Mouse (Mus musculus): ENCODE results near the gene Dlx1. TPM values are rescaled to one million over a fixed set of nuclear protein-coding genes. Genes with fewer than 3 reads are reported as not detected.
A peak's percentile ranks its signal among the peaks of the same experiment; 100 is the strongest.

Dlx1 gene
- total and polyA plus RNA-seq, 3 experiments: 0.11 to 0.27 (median 0.21) TPM

DNA sequence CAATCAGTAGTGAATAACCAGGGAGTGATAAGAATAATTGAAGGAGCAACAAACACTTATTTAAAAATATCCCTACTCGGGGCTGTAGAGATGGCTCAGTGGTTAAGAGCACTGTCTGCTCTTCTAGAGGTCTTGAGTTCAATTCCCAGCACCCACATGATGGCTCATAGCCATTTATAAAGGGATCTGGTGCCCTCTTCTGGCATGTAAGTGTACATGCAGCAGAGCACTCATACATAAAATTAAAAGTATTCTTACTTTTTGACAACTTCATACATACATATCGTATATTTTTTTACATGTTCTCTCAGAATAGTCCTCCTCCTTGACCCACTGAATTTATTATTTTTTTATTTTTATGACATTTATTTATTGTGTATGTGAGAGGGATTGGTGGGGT, 49.1 kb downstream of the Dlx1 start:
- dilution Hi-C loops (cut with MboI; ENCODE audit: extremely low pct_ligation_motif_present, extremely low pct_unique_long_range_greater_than_20kb, low sequenced_read_pairs) (no loop called here), in situ Hi-C loops (cut with MboI; ENCODE audit: low pct_ligation_motif_present, low pct_unique_long_range_greater_than_20kb, low sequenced_read_pairs) (no loop called here)
- TF ChIP-seq BHLHE40 (IDR thresholded peaks at IDR 0.05; ENCODE audit: low read depth, low read length) (no peak), RAD21 (IDR thresholded peaks at IDR 0.05; ENCODE audit: low read depth, low read length) (peak; percentile 16)
- Histone ChIP-seq H3K79me2 (replicated peaks; ENCODE audit: control insufficient read depth, extremely low read depth, insufficient read depth, poor library complexity, severe bottlenecking) (no peaks in the 10 kb centered on the region), H3K36me3 (replicated peaks in 1 of 2; ENCODE audit: control insufficient read depth in 1 of 2, insufficient read depth in 1 of 2, low read length in 1 of 2) (no peaks in the 10 kb centered on the region), H3K27me3 (replicated peaks) (peaks cover 4% of the 10 kb centered on the region), H3K4me2 (ENCODE audit: insufficient read depth, low read depth, poor library complexity, severe bottlenecking) (no peak overlapping the region), H3K9me3 (replicated peaks; ENCODE audit: low read length) (peaks cover 4% of the 10 kb centered on the region), H3K27ac (ENCODE audit: insufficient read depth, low read depth) (no peak overlapping the region), H3K4me3 (replicated peaks in 1 of 3; ENCODE audit: low read depth in 2 of 3, low read length in 2 of 3, poor library complexity in 1 of 3) (no peak overlapping the region), H3K4me1 (ENCODE audit: control insufficient read depth in 1 of 2, insufficient read depth in 2 of 2) (peaks cover 2 to 21% of the 10 kb centered on the region in 2 experiments; a peak in 3 of 4 replicates), H3K9ac (ENCODE audit: insufficient read depth, low read depth) (no peak overlapping the region)
- no peak for DNase-seq (ENCODE audit: extremely low read depth)

DNA sequence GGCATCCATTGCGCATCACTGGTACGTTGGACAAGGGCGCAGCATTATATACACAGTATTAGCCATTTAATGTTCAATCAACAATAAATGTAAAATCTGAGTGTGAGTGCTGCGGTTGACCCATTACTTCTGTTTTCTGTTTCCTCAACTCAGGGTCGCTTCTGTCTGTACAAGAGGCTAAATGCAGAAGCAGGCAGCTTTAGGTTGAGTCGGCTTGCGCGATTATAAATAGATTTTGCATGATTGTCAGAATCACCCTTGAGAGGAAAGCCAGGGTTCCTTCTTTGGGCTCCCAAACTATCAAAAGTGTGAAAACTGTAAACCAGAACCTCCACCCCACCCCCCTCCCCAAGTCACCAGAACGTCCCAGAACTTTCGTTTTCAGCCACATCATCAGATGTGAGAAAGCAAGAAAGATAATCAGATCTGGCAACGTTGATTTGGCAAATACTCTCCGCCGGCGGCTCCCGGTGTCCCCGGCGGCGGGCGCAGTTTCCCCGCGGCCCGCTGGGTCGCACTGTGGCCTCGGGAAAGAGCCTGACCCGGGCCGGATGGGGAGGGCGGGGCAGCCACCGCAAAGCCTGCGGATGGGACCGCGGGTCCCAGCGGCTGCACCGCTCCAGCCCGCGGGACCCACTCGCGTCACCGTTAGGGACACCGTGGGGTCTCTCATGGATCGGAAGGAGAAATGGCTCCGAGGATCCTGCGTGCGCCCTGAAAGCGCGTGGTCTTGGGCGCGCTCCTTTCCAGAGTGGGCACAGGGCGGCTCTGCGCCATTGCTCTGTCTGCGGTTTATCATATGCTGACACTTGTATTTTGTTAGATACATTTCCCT, 52.9 kb downstream of the Dlx1 start:
- H3K9ac ChIP-seq (ENCODE audit: insufficient read depth, low read depth): no peak overlapping the region
- H3K4me3 ChIP-seq (replicated peaks in 1 of 3; ENCODE audit: low read depth in 2 of 3, low read length in 2 of 3, poor library complexity in 1 of 3): peak overlapping the region; percentile 28 to 45 (median 42)
- peak overlapping the region; percentile 97 for H3K4me2 ChIP-seq (ENCODE audit: insufficient read depth, low read depth, poor library complexity, severe bottlenecking)
- TF ChIP-seq MAFK (IDR thresholded peaks at IDR 0.05; ENCODE audit: insufficient replicate concordance, low read length) (no peak), RAD21 (IDR thresholded peaks at IDR 0.05; ENCODE audit: low read depth, low read length) (peak; percentile 69), SIN3A (IDR thresholded peaks at IDR 0.05; ENCODE audit: low read length) (no peak), MEF2A (IDR thresholded peaks at IDR 0.05; ENCODE audit: borderline replicate concordance, low read depth, low read length) (0 out of 2 replicates have a peak, but pooled peaks have one; percentile 24), CTCF (conservative IDR thresholded peaks at IDR 0.05 in 1 of 2, IDR thresholded peaks at IDR 0.05 in 1 of 2; ENCODE audit: low read depth in 2 of 2, low read length in 2 of 2) (peak in 1 of 2 experiments; percentile 74; a peak in 2 of 4 replicates), USF2 (conservative IDR thresholded peaks at IDR 0.05; ENCODE audit: low read depth, low read length) (no peak), IRF4 (IDR thresholded peaks at IDR 0.05; ENCODE audit: low read depth, low read length) (0 out of 2 replicates have a peak, but pooled peaks have one; percentile 23), ETS1 (conservative IDR thresholded peaks at IDR 0.05; ENCODE audit: low read depth, low read length) (no peak), SMC3 (IDR thresholded peaks at IDR 0.05; ENCODE audit: low read depth, low read length) (peak; percentile 57), ZMIZ1 (IDR thresholded peaks at IDR 0.05; ENCODE audit: low read depth, low read length) (no peak)
- H3K27me3 ChIP-seq (replicated peaks): peaks cover 11% of the 10 kb centered on the region
- peaks cover 0 to 5% of the 10 kb centered on the region in 2 experiments; a peak in 2 of 4 replicates for H3K4me1 ChIP-seq (ENCODE audit: control insufficient read depth in 1 of 2, insufficient read depth in 2 of 2)
- peaks cover 4% of the 10 kb centered on the region for H3K9me3 ChIP-seq (replicated peaks; ENCODE audit: low read length)
- H3K36me3 ChIP-seq (replicated peaks in 1 of 2; ENCODE audit: control insufficient read depth in 1 of 2, insufficient read depth in 1 of 2, low read length in 1 of 2): no peaks in the 10 kb centered on the region
- peak; percentile 42 for DNase-seq (ENCODE audit: extremely low read depth)
- no peaks in the 10 kb centered on the region for H3K79me2 ChIP-seq (replicated peaks; ENCODE audit: control insufficient read depth, extremely low read depth, insufficient read depth, poor library complexity, severe bottlenecking)
- in situ Hi-C loops (cut with MboI; ENCODE audit: low pct_ligation_motif_present, low pct_unique_long_range_greater_than_20kb, low sequenced_read_pairs) (no loop called here), dilution Hi-C loops (cut with MboI; ENCODE audit: extremely low pct_ligation_motif_present, extremely low pct_unique_long_range_greater_than_20kb, low sequenced_read_pairs) (no loop called here)
- no peak overlapping the region for H3K27ac ChIP-seq (ENCODE audit: insufficient read depth, low read depth)

DNA sequence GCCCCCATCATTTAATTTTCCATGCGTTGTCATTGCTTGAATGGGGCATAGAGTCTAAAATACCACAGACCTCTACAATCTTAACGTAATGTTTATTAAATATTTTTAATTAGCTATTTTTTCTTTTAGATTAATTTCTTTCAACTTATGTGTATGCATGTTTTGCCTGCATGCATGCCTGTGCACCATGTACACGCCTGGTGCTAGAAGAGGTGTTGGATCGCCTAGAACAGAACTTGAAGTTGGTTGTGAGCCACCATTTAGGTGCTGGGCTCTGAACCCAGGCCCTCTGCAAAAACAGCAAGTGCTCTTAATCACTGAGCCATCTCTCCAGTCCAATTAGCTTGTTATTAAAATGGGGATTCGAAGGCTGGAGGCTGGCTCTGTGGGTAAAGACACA, 53.6 kb downstream of the Dlx1 start:
- no peak for DNase-seq (ENCODE audit: extremely low read depth)
- no peak for TF ChIP-seq ZNF384 (IDR thresholded peaks at IDR 0.05; ENCODE audit: low read depth, low read length)
- Histone ChIP-seq H3K27ac (ENCODE audit: insufficient read depth, low read depth) (no peak overlapping the region), H3K9ac (ENCODE audit: insufficient read depth, low read depth) (no peak overlapping the region), H3K27me3 (replicated peaks) (peaks cover 11% of the 10 kb centered on the region), H3K36me3 (replicated peaks in 1 of 2; ENCODE audit: control insufficient read depth in 1 of 2, insufficient read depth in 1 of 2, low read length in 1 of 2) (no peaks in the 10 kb centered on the region), H3K4me2 (ENCODE audit: insufficient read depth, low read depth, poor library complexity, severe bottlenecking) (peak overlapping the region; percentile 97; the same call in 1 of the 2 replicates), H3K4me1 (ENCODE audit: control insufficient read depth in 1 of 2, insufficient read depth in 2 of 2) (peaks cover 0 to 5% of the 10 kb centered on the region in 2 experiments; a peak in 2 of 4 replicates), H3K4me3 (replicated peaks in 1 of 3; ENCODE audit: low read depth in 2 of 3, low read length in 2 of 3, poor library complexity in 1 of 3) (peak overlapping the region in 1 of 3 experiments; percentile 42), H3K79me2 (replicated peaks; ENCODE audit: control insufficient read depth, extremely low read depth, insufficient read depth, poor library complexity, severe bottlenecking) (no peaks in the 10 kb centered on the region), H3K9me3 (replicated peaks; ENCODE audit: low read length) (peaks cover 2% of the 10 kb centered on the region)
- dilution Hi-C loops (cut with MboI; ENCODE audit: extremely low pct_ligation_motif_present, extremely low pct_unique_long_range_greater_than_20kb, low sequenced_read_pairs): no loop called here
- in situ Hi-C loops (cut with MboI; ENCODE audit: low pct_ligation_motif_present, low pct_unique_long_range_greater_than_20kb, low sequenced_read_pairs): no loop called here

Other genes with a start within 250 kb of the Dlx1 start
- gene Slc25a12, start 160.4 kb upstream of the Dlx1 start, total RNA-seq (2012; rRNA removed): 97.1 and 105 TPM in 2 replicates
- gene Slc25a12, start 160.4 kb upstream of the Dlx1 start, total RNA-seq (2014; rRNA removed): 115 and 123 TPM in 2 replicates
- gene Slc25a12, start 160.4 kb upstream of the Dlx1 start, polyA plus RNA-seq (2012; ENCODE audit: insufficient read length, low read depth): 178 and 211 TPM in 2 replicates
- gene Hat1, start 139.2 kb upstream of the Dlx1 start, total RNA-seq (2012; rRNA removed): 91.6 and 109 TPM in 2 replicates
- gene Hat1, start 139.2 kb upstream of the Dlx1 start, total RNA-seq (2014; rRNA removed): 292 and 310 TPM in 2 replicates
- 167 and 184 TPM in 2 replicates for gene Hat1, start 139.2 kb upstream of the Dlx1 start, polyA plus RNA-seq (2012; ENCODE audit: insufficient read length, low read depth)
- gene Metap1d, start 74.8 kb upstream of the Dlx1 start, total RNA-seq (2012; rRNA removed): 19.7 and 21.5 TPM in 2 replicates
- 18.9 and 19.5 TPM in 2 replicates for gene Metap1d, start 74.8 kb upstream of the Dlx1 start, total RNA-seq (2014; rRNA removed)
- 28.3 and 28.4 TPM in 2 replicates for gene Metap1d, start 74.8 kb upstream of the Dlx1 start, polyA plus RNA-seq (2012; ENCODE audit: insufficient read length, low read depth)
- gene Dlx2, start 18.6 kb downstream of the Dlx1 start, total RNA-seq (2012; rRNA removed): not detected in 2 replicates
- not detected in 2 replicates for gene Dlx2, start 18.6 kb downstream of the Dlx1 start, total RNA-seq (2014; rRNA removed)
- not detected in 2 replicates for gene Dlx2, start 18.6 kb downstream of the Dlx1 start, polyA plus RNA-seq (2012; ENCODE audit: insufficient read length, low read depth)
- 3.9 and 6.1 TPM in 2 replicates for gene Itga6, start 217.5 kb downstream of the Dlx1 start, total RNA-seq (2012; rRNA removed)
- 10.9 and 11.5 TPM in 2 replicates for gene Itga6, start 217.5 kb downstream of the Dlx1 start, total RNA-seq (2014; rRNA removed)
- 11.2 and 13.9 TPM in 2 replicates for gene Itga6, start 217.5 kb downstream of the Dlx1 start, polyA plus RNA-seq (2012; ENCODE audit: insufficient read length, low read depth)